Mouse (Mus musculus) midbrain, embryonic 15.5 days (tissue): ENCODE data around the gene Krtap1-5. TPM values are rescaled to one million over a fixed set of nuclear protein-coding genes. Genes with fewer than 3 reads are reported as not detected.
"Not testable (repeated sequence)": the region's sequence is repeated elsewhere in the genome, so short reads cannot be mapped to it uniquely, and the experiment has no call there.

ENCODE experiments used
- ATAC-seq: fragments of 200-750 bp; cut with Nextera tagmentation; replicated peaks from 2 replicates; pipeline ENCODE4 v1.8.0; 2017; ENCODE audit warnings: moderate TSS enrichment
- H3K27ac ChIP-seq: fragments of 300-500 bp; sonication (generic); 2 replicates; pipeline ENCODE4 v1.5.1; 2015; ENCODE audit warnings: mild to moderate bottlenecking, inconsistent platforms
- H3K27me3 ChIP-seq: fragments of 300-500 bp; sonication (generic); replicated peaks from 2 replicates; pipeline ENCODE4 v1.6.1; 2015; ENCODE audit warnings: inconsistent platforms
- H3K36me3 ChIP-seq: fragments of 300-500 bp; sonication (generic); replicated peaks from 2 replicates; pipeline ENCODE4 v1.6.1; 2015; ENCODE audit warnings: inconsistent platforms
- H3K4me1 ChIP-seq: fragments of 300-500 bp; sonication (generic); 2 replicates; pipeline ENCODE4 v1.6.1; 2015; ENCODE audit warnings: inconsistent platforms
- H3K4me2 ChIP-seq: fragments of 300-500 bp; sonication (generic); 2 replicates; pipeline ENCODE4 v1.6.1; 2015; ENCODE audit warnings: inconsistent platforms, mild to moderate bottlenecking, moderate library complexity
- H3K4me3 ChIP-seq: fragments of 300-500 bp; sonication (generic); 2 replicates; pipeline ENCODE4 v1.5.1; 2015; ENCODE audit warnings: mild to moderate bottlenecking, inconsistent platforms
- H3K9ac ChIP-seq: fragments of 300-500 bp; sonication (generic); 2 replicates; pipeline ENCODE4 v1.6.1; 2015; ENCODE audit warnings: mild to moderate bottlenecking, inconsistent platforms
- H3K9me3 ChIP-seq: fragments of 300-500 bp; sonication (generic); 2 replicates; pipeline ENCODE4 v1.6.1; 2016; ENCODE audit warnings: inconsistent platforms
- WGBS: fragments of 180-500 bp; shearing (Covaris S2); methylation state at CpG from one replicate; pipeline ENCODE4 v1.1.7; 2015; ENCODE audit warnings: mixed read lengths; 5-methylcytosine and 5-hydroxymethylcytosine counted together
- polyA plus RNA-seq: library from polyadenylated mRNA; unstranded; fragments of >200 nt; fragmentation: Nextera tagmentation; extraction: Ambion mirVana; gene quantifications from 2 replicates; pipeline ENCODE4 v1.2.1, GENCODE M21; 2015

Krtap1-5 gene
- not detected in 2 replicates for polyA plus RNA-seq

- H3K27ac ChIP-seq = no peak within 1 kb of the TSS
- no peaks in the 10 kb centered on the region for H3K27me3 ChIP-seq
- no peaks in the 10 kb centered on the region for H3K9me3 ChIP-seq
- no peak within 1 kb of the TSS for H3K4me3 ChIP-seq
- WGBS = 90% methylated on average over 6 of the region's 6 CpGs
- no peak within 1 kb of the TSS for H3K9ac ChIP-seq
- no peaks in the 10 kb centered on the region for H3K36me3 ChIP-seq
- no peak within 1 kb of the TSS for H3K4me2 ChIP-seq
- no peaks in the 10 kb centered on the region for H3K4me1 ChIP-seq
- no peak for ATAC-seq
Observed at GRCm38 (mm10) chr11:99580636-99581035, at the start of gene Krtap1-5. Gene Krtap1-5 (minus strand): TSS chr11:99581016.

- Histone ChIP-seq H3K4me1 (no peaks in the 10 kb centered on the region), H3K4me3 (no peak within 1 kb of the TSS), H3K27me3 (no peaks in the 10 kb centered on the region), H3K9me3 (no peaks in the 10 kb centered on the region), H3K36me3 (no peaks in the 10 kb centered on the region), H3K27ac (no peak within 1 kb of the TSS), H3K4me2 (no peak within 1 kb of the TSS), H3K9ac (no peak within 1 kb of the TSS)
- ATAC-seq = no peak
- WGBS = 82% methylated on average over 4 of the region's 4 CpGs
Observed at GRCm38 (mm10) chr11:99628138-99628537, 47.3 kb upstream of the Krtap1-5 start, which contains the start of gene Krtap4-1. Gene Krtap4-1 (minus strand): TSS chr11:99628238.

- H3K4me1 ChIP-seq = no peaks in the 10 kb centered on the region
- H3K27ac ChIP-seq = no peak within 1 kb of the TSS
- 85% methylated on average over 2 of the region's 2 CpGs for WGBS
- no peak within 1 kb of the TSS for H3K9ac ChIP-seq
- H3K36me3 ChIP-seq = no peaks in the 10 kb centered on the region
- no peaks in the 10 kb centered on the region for H3K9me3 ChIP-seq
- no peak within 1 kb of the TSS for H3K4me2 ChIP-seq
- ATAC-seq = no peak
- no peak within 1 kb of the TSS for H3K4me3 ChIP-seq
- no peaks in the 10 kb centered on the region for H3K27me3 ChIP-seq
Observed at GRCm38 (mm10) chr11:99620335-99620734, 39.5 kb upstream of the Krtap1-5 start, which contains the start of gene Gm11562. Gene Gm11562 (minus strand): TSS chr11:99620435.

GRCm38 (mm10) chr11:99614796-99615363, 34.1 kb upstream of the Krtap1-5 start, which contains the start of gene Krtap2-4:
Gene Krtap2-4 (minus strand): TSS chr11:99614846.
- no peaks in the 10 kb centered on the region for H3K36me3 ChIP-seq
- no peaks in the 10 kb centered on the region for H3K27me3 ChIP-seq
- ATAC-seq = no peak
- no peak within 1 kb of the TSS for H3K27ac ChIP-seq
- 68% methylated on average over 3 of the region's 3 CpGs for WGBS
- no peak within 1 kb of the TSS for H3K9ac ChIP-seq
- no peak within 1 kb of the TSS for H3K4me3 ChIP-seq
- no peaks in the 10 kb centered on the region for H3K9me3 ChIP-seq
- H3K4me2 ChIP-seq = no peak within 1 kb of the TSS
- no peaks in the 10 kb centered on the region for H3K4me1 ChIP-seq

- not testable (repeated sequence) for H3K36me3 ChIP-seq, H3K4me2 ChIP-seq, H3K27ac ChIP-seq, H3K4me1 ChIP-seq, H3K4me3 ChIP-seq, H3K27me3 ChIP-seq, H3K9ac ChIP-seq, H3K9me3 ChIP-seq, ATAC-seq
- WGBS = 78% methylated on average over 1 of the region's 2 CpGs
Observed at GRCm38 (mm10) chr11:99610089-99610488, 29.3 kb upstream of the Krtap1-5 start, which contains the start of gene Gm11937. Gene Gm11937 (minus strand): TSS chr11:99610189.

GRCm38 (mm10) chr11:99609126-99609525, 28.3 kb upstream of the Krtap1-5 start:
- no peak overlapping the region for H3K4me2 ChIP-seq
- H3K27me3 ChIP-seq = no peaks in the 10 kb centered on the region
- WGBS = 73% methylated on average over 1 of the region's 1 CpGs
- H3K27ac ChIP-seq = no peak overlapping the region
- no peaks in the 10 kb centered on the region for H3K9me3 ChIP-seq
- ATAC-seq = no peak
- no peak overlapping the region for H3K4me3 ChIP-seq
- H3K4me1 ChIP-seq = no peaks in the 10 kb centered on the region
- no peak overlapping the region for H3K9ac ChIP-seq
- no peaks in the 10 kb centered on the region for H3K36me3 ChIP-seq

- H3K27ac ChIP-seq, H3K27me3 ChIP-seq, H3K9me3 ChIP-seq, H3K4me3 ChIP-seq, H3K36me3 ChIP-seq, H3K4me2 ChIP-seq, ATAC-seq, H3K9ac ChIP-seq, H3K4me1 ChIP-seq: not testable (repeated sequence)
- WGBS = 78% methylated on average over 1 of the region's 1 CpGs
Observed at GRCm38 (mm10) chr11:99603208-99603607, 22.4 kb upstream of the Krtap1-5 start, which contains the start of gene Gm11938. Gene Gm11938 (minus strand): TSS chr11:99603308.

- H3K36me3 ChIP-seq, H3K4me1 ChIP-seq, H3K9me3 ChIP-seq, H3K9ac ChIP-seq, H3K4me2 ChIP-seq, H3K27me3 ChIP-seq, H3K4me3 ChIP-seq, ATAC-seq, H3K27ac ChIP-seq: not testable (repeated sequence)
- WGBS = 88% methylated on average over 6 of the region's 6 CpGs
Observed at GRCm38 (mm10) chr11:99597742-99598141, 16.9 kb upstream of the Krtap1-5 start, which contains the start of gene Krtap9-3. Gene Krtap9-3 (minus strand): TSS chr11:99598105.

- H3K4me1 ChIP-seq = no peaks in the 10 kb centered on the region
- no peak within 1 kb of the TSS for H3K4me2 ChIP-seq
- H3K27ac ChIP-seq = no peak within 1 kb of the TSS
- H3K9ac ChIP-seq = no peak within 1 kb of the TSS
- H3K36me3 ChIP-seq = no peaks in the 10 kb centered on the region
- no peaks in the 10 kb centered on the region for H3K27me3 ChIP-seq
- H3K4me3 ChIP-seq = no peak within 1 kb of the TSS
- no peaks in the 10 kb centered on the region for H3K9me3 ChIP-seq
- ATAC-seq = no peak
- 89% methylated on average over 6 of the region's 6 CpGs for WGBS
Observed at GRCm38 (mm10) chr11:99590981-99591380, 10.2 kb upstream of the Krtap1-5 start, which contains the start of gene Krtap1-3. Gene Krtap1-3 (minus strand): TSS chr11:99591339.

GRCm38 (mm10) chr11:99585096-99585495, 4.3 kb upstream of the Krtap1-5 start:
- no peaks in the 10 kb centered on the region for H3K36me3 ChIP-seq
- H3K4me1 ChIP-seq = no peaks in the 10 kb centered on the region
- H3K27ac ChIP-seq = no peak overlapping the region
- no peaks in the 10 kb centered on the region for H3K9me3 ChIP-seq
- no peak overlapping the region for H3K4me2 ChIP-seq
- WGBS = 87% methylated on average over 7 of the region's 7 CpGs
- ATAC-seq = no peak
- H3K9ac ChIP-seq = no peak overlapping the region
- no peaks in the 10 kb centered on the region for H3K27me3 ChIP-seq
- no peak overlapping the region for H3K4me3 ChIP-seq

- H3K27ac ChIP-seq = no peak within 1 kb of the TSS
- no peak for ATAC-seq
- H3K36me3 ChIP-seq = no peaks in the 10 kb centered on the region
- H3K9ac ChIP-seq = no peak within 1 kb of the TSS
- WGBS = 89% methylated on average over 5 of the region's 5 CpGs
- no peaks in the 10 kb centered on the region for H3K27me3 ChIP-seq
- no peaks in the 10 kb centered on the region for H3K9me3 ChIP-seq
- H3K4me3 ChIP-seq = no peak within 1 kb of the TSS
- H3K4me1 ChIP-seq = no peaks in the 10 kb centered on the region
- no peak within 1 kb of the TSS for H3K4me2 ChIP-seq
Observed at GRCm38 (mm10) chr11:99583245-99583704, 2.5 kb upstream of the Krtap1-5 start, which contains the start of gene Krtap1-4. Gene Krtap1-4 (minus strand): TSS chr11:99583654.

- no peak for ATAC-seq
- 85% methylated on average over 6 of the region's 6 CpGs for WGBS
- no peak overlapping the region for H3K4me3 ChIP-seq
- no peaks in the 10 kb centered on the region for H3K4me1 ChIP-seq
- no peaks in the 10 kb centered on the region for H3K27me3 ChIP-seq
- H3K36me3 ChIP-seq = no peaks in the 10 kb centered on the region
- no peak overlapping the region for H3K4me2 ChIP-seq
- no peak overlapping the region for H3K9ac ChIP-seq
- H3K27ac ChIP-seq = no peak overlapping the region
- H3K9me3 ChIP-seq = no peaks in the 10 kb centered on the region
Observed at GRCm38 (mm10) chr11:99581564-99581963, 748 bp upstream of the Krtap1-5 start.

GRCm38 (mm10) chr11:99581051-99581450, 235 bp upstream of the Krtap1-5 start:
- 95% methylated on average over 5 of the region's 5 CpGs for WGBS
- H3K9me3 ChIP-seq = no peaks in the 10 kb centered on the region
- H3K4me1 ChIP-seq = no peaks in the 10 kb centered on the region
- H3K4me3 ChIP-seq = no peak overlapping the region
- H3K36me3 ChIP-seq = no peaks in the 10 kb centered on the region
- H3K9ac ChIP-seq = no peak overlapping the region
- no peak overlapping the region for H3K4me2 ChIP-seq
- no peaks in the 10 kb centered on the region for H3K27me3 ChIP-seq
- H3K27ac ChIP-seq = no peak overlapping the region
- ATAC-seq = no peak
